Mouse (Mus musculus): ENCODE data around the gene Ak5.
"Not testable (repeated sequence)": the region's sequence is repeated elsewhere in the genome, so short reads cannot be mapped to it uniquely, and the experiment has no call there.

Ak5 gene

DNA sequence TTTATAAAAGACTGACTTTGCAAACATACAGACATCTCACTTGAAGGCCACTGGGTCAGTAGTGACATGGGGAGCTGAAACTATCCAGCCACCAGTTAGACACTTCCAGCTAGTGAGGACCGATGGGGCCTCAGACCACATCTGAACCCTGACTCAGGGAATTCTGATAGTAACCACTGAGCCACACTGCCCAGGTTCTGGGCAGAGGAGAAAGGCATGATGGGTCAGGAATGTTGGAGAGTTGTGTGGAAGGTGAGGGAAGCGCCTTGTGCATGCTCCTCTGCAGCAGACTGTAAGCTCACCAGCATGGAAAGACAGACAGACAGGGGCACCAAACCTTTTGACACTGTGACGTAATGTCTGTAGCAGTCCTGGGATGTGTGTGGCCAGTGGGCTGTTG is 192.3 kb downstream of the Ak5 start:
- DNase-seq (ENCODE audit: low read depth, low spot score) = no peak

DNA sequence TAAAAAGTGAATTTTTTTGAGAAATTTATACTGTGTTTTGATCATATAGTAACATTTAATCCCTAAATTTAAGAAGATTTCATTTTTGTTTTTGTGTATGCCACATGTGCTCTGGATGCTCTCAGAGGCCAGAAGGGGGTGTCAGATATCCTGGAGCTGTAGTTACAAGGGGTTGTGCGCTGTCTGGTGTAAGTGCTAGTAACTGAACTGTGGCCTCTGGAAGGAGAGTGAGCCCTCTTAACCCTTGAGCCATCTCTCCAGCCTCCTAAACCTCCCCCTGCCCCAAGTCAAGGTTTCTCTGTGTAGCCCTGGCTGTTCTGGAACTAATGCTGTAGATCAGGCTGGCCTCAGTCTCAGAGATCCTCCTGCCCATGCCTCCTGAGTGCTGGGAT is 192.9 kb downstream of the Ak5 start:
- no peak for DNase-seq (ENCODE audit: low read depth, low spot score)

DNA sequence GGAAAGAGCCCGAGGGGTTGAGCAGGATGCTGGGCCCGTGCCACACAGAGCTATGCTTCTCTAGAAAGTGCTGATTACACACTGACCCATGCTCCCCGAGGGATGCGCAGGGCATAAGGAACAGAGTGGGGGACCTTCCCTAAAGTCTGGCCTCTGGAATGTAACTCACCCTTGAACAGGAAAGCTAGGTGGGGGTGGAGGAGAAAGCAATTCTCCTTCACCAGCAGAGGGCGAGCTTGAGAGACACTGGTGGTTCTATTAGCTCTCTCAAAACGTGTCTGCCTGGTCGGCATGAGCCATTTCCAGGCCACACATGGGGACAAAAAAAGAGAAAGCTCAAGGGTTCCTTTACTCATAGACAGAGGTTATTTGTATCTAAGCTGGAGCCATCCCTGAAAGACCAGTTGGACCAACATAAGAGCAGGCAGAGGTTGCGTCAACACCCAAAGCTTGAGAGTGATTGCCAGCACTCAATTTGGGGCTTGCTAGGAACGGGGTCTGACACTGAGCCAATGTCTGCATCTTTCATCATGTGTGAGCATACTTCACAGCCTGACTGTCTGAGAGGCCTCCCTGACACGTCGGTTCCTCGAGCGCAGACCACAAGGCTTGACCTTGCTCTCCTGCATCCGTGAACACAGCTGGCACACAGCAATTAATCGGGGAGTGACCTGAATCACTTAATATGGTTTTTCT is 193.4 kb downstream of the Ak5 start:
- no peak for DNase-seq (ENCODE audit: low read depth, low spot score)

- DNase-seq (ENCODE audit: low read depth, low spot score) = no peak
Observed at GRCm38 (mm10) chr3:152472676-152473075, 195.5 kb downstream of the Ak5 start.

- no peak for DNase-seq (ENCODE audit: low read depth, low spot score)
Observed at GRCm38 (mm10) chr3:152470347-152470746, 197.8 kb downstream of the Ak5 start.

DNA sequence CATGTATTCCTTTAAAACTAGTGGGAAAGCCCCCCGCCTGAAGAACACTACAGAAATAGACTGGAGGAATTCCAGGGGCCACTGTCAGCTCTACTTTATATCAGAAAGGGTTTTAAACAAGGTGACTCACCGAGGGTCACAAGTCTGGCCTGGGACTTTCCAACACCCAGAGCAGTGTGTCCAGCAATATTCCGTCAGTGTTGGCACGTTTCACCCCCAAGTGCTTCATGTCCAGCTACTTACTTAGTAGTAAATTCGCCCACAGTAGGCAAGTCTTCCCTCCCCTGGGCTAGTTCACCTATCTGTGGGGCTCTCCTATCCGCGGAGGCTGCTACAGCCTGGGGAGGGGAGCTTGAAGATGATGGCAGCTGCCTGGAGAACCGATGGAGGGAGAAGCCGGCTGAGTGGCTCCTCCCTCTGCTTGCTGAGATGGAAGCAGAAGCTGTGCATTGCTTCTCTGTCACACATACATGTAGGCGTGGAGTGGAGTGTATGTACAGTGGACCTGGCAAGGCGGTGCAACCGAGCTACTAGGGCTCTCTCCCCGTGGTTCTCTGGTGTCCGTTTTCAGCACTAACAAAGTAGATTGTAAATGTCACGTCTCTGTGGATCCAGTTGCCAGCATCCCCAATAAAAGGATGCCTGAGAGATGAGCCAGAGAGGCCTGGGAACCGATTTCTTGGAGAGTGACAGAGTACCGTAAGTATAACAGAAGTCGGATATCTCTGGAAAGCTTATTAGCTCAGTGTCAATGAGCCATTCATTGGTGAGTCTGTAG is 198.5 kb downstream of the Ak5 start:
- no peak for DNase-seq (ENCODE audit: low read depth, low spot score)

- no peak for DNase-seq (ENCODE audit: low read depth, low spot score)
Observed at GRCm38 (mm10) chr3:152468569-152469041, 199.6 kb downstream of the Ak5 start.

DNA sequence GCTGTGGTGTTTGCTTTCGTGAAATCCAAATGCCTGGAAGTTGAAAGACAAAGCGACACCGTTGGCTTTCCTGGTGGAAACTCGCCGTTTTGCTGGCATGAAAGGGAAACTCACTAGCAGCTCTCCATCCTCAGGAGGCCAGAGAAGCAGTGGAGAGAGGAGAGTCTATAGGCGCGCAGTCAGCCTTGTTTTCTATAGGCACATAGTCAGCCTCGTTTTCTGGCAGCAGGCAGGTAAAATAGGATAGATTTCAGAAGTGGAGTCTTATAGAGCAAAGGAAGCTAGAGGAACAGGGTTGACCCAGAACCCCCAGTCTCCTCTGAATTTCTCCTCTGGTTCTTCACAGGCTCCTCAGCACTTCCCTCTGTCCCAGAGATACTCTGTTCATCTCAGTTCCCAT is 200.1 kb downstream of the Ak5 start:
- DNase-seq (ENCODE audit: low read depth, low spot score) = no peak

- DNase-seq (ENCODE audit: low read depth, low spot score) = no peak
Observed at GRCm38 (mm10) chr3:152467312-152467711, 200.8 kb downstream of the Ak5 start.

GRCm38 (mm10) chr3:152466849-152467248 is 201.3 kb downstream of the Ak5 start:
- no peak for DNase-seq (ENCODE audit: low read depth, low spot score)

- DNase-seq (ENCODE audit: low read depth, low spot score) = no peak
Observed at GRCm38 (mm10) chr3:152465338-152465737, 202.8 kb downstream of the Ak5 start.

GRCm38 (mm10) chr3:152464462-152464861 is 203.7 kb downstream of the Ak5 start:
- no peak for DNase-seq (ENCODE audit: low read depth, low spot score)

DNA sequence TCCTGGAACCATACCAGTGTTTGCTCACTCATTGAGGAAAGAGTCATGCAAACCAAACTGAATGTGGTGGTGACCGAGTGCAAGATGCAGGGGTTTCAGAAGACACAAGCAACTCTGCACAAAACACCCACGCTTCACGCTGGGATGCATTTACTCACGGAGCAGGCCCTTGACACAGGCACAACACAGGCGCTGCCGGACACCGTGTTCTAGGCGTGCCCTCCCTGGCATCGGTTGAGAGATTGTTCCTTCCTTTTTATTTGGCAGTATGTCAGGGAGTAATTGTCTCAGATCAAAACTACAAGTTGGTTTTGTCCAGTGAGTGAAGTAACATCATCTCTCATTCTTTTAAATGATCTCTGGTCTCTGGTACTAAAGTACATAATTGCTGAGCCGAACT is 205.3 kb downstream of the Ak5 start:
- DNase-seq (ENCODE audit: low read depth, low spot score) = no peak

DNA sequence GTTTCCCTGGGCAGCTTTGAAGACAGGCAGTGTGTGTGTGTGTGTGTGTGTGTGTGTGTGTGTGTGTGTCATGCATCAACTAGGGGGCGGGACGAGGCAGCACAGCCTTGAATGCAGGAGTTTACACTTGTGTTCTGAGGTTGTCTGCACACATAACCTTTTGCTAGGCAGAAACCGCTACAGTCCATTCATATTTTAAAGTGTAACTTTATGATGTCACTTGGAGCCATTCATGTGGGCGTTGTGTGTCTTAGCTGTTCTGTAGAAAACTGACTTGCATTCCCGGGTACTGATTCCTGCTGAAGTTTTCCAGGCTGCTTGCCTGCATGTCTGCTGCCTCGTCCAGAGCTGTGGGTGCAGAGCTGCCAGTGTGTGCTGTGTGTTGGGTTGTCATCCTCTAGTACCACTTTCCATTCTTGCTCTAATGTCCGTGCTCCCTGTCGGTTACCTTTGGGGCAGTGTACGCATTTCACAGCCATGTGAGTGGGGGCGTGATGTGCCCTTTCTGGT is 206.1 kb downstream of the Ak5 start:
- DNase-seq (ENCODE audit: low read depth, low spot score) = no peak

DNA sequence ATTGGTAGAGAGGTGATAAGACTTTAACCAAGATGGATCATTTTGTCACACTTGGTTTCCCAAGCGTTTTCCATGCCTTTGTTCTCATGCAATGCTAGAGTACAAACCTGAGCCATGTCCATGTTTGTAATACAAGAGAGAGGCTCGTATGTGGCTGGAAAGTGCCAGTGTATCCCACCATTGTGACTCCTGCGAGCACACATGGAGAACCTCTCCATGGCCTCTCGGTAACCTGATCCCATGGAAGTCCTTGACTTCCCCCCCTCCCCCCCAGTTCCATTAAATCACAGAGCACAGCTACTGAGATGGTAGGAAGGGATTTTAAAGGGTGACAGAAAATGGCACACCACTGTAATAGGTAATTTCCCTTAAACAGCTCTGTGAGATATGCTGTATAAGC is 207.4 kb downstream of the Ak5 start:
- DNase-seq (ENCODE audit: low read depth, low spot score) = no peak

DNA sequence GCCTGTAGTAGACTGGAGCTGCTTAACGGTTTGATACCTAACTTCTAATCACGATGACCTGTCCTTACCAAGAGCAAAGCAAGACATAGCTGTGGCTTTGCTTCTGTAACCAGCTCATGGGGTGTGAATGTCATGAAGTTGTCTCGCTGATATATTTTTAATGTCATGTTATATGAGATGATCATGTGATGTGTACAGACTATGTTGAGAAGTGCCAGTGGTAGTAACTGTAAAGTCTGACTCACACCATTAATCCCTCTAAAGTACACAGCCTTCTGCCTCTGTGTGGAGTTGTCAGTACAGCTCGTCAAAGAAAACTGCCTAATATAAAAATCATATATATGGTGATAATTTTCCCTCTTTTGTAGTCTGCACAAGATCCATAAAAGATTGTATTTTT is 209.3 kb downstream of the Ak5 start:
- DNase-seq (ENCODE audit: low read depth, low spot score) = not testable (repeated sequence)

GRCm38 (mm10) chr3:152457308-152458035 is 210.7 kb downstream of the Ak5 start:
- no peak for DNase-seq (ENCODE audit: low read depth, low spot score)

DNA sequence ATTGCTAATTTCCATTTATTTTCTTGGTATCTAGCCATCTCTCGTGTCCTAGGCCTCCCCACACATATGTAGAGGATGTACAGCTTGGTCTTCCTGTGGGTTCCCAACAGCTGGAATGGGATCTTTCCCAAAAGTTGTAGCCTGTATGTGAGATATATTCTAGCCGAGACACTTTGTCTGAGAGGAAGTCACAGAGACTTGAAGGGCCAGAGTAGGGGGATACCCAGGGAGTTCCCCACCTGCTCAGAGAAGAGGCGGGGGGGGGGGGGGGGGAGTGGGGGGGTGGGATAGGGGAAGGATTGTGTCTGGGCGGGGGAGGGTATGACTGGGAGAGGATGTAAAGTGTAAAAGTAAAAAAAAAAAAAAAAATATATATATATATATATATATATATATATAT is 215.0 kb downstream of the Ak5 start:
- DNase-seq (ENCODE audit: low read depth, low spot score) = no peak

DNA sequence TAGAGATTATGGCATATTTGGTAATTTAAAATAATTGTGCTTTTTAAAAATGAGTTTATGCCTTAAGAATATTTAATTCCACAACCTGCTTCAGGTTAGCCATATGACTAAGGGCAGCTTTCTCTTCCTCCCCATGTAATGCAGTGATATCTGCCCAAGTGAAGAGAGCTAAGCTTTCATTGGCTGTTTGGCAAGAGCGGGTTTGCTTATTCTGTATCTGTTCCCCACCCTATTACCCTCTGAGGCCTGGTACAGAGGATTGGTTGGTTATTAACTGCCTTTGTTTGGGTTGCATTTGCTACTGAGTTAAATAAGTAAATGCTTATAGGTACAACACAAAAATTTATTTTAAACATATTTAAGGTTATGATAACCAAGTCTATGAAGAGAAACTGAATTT is 221.2 kb downstream of the Ak5 start:
- no peak for DNase-seq (ENCODE audit: low read depth, low spot score)

- no peak for DNase-seq (ENCODE audit: low read depth, low spot score)
Observed at GRCm38 (mm10) chr3:152444114-152444513, 224.0 kb downstream of the Ak5 start.

- DNase-seq (ENCODE audit: low read depth, low spot score) = no peak
Observed at GRCm38 (mm10) chr3:152442795-152443194, 225.4 kb downstream of the Ak5 start.

DNA sequence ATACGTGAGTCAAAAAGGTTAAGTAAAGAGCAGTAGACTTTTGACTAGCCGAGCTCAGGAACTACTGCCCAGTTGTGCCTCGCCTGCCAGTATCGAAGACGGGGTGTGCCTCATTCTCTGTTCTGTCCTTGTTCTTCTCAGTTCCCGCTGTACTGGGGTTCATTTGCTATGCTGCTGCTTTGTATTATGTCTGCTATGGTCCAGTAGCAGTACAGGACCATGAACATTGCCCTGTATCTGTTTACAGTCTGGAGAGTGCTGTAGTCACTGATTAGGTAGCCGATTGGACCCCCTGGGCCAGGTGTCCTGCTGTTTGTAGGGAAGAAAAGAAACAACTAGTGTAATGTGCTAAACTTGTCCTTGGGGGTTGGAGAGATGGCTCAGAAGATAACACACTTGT is 230.1 kb downstream of the Ak5 start:
- DNase-seq (ENCODE audit: low read depth, low spot score) = no peak
